Mouse (Mus musculus) bone marrow, adult 2 months (tissue): ENCODE measurements around the gene Vmn1r188.

Source experiments
- CTCF ChIP-seq: fragments of 200-500 bp; IDR thresholded peaks from 2 replicates; pipeline ENCODE4 v1.5.1; 2011; ENCODE audit warnings: low read length, control low read depth; ENCODE audit not compliant: control insufficient read depth, insufficient read depth
- POLR2A ChIP-seq: fragments of 200-500 bp; IDR thresholded peaks from 2 replicates; pipeline ENCODE4 v1.6.1; 2011; ENCODE audit warnings: low read depth, mild to moderate bottlenecking, control low read depth, low read length, borderline replicate concordance; ENCODE audit not compliant: control insufficient read depth

DNA sequence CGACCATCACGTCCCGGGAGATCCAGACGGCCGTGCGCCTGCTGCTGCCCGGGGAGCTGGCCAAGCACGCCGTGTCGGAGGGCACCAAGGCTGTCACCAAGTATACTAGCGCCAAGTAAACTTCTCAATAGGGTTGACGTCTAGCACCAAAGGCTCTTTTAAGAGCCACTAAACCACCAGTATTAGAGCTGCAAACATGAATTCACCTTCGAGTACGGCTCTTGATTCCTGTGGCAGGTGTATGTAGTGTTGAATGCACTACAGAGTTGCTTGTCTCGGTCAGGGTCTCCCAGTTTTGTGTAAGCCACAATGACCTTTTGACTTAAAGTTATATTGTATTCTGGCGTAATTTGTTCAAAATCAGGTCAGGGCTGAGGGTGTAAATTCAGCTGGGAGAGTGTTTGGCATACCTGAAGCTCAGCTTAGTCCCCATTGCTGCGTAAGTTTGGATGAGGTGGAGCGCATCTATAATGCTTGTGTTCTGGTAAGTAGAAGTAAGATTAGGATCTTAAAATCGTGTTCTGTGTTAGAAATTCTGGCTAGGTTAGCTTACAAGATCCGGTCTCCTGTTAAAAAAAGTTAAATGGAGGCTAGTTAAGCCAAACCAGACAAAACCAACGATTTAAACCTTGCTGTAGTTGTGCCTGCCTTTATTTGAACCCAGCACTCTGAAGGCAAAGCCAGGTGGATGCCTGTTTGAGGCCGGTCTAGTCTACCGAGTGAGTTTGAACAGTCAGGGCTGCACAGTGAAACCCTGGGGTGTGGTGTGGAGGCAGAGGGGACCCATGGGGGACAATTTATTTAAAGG, 47.9 kb upstream of the Vmn1r188 start:
- TF ChIP-seq CTCF (no peak), POLR2A (no peak)
